Mouse (Mus musculus): ENCODE data around the gene Shb.

Shb gene

GRCm38 (mm10) chr4:45505191-45505590, 27.1 kb downstream of the Shb start:
- no peak for DNase-seq (ENCODE audit: extremely low spot score)

GRCm38 (mm10) chr4:45503816-45504215, 28.5 kb downstream of the Shb start:
- no peak for DNase-seq (ENCODE audit: extremely low spot score)

GRCm38 (mm10) chr4:45503380-45503779, 28.9 kb downstream of the Shb start:
- no peak for DNase-seq (ENCODE audit: extremely low spot score)

- DNase-seq (ENCODE audit: extremely low spot score): no peak
Measured at GRCm38 (mm10) chr4:45502002-45502401, 30.3 kb downstream of the Shb start.

- DNase-seq (ENCODE audit: extremely low spot score): no peak
Measured at GRCm38 (mm10) chr4:45500381-45500780, 31.9 kb downstream of the Shb start.

GRCm38 (mm10) chr4:45499556-45499955, 32.7 kb downstream of the Shb start:
- no peak for DNase-seq (ENCODE audit: extremely low spot score)

GRCm38 (mm10) chr4:45499081-45499480, 33.2 kb downstream of the Shb start:
- DNase-seq (ENCODE audit: extremely low spot score): no peak

GRCm38 (mm10) chr4:45498345-45498744, 33.9 kb downstream of the Shb start:
- DNase-seq (ENCODE audit: extremely low spot score): no peak

- DNase-seq (ENCODE audit: extremely low spot score): no peak
Measured at GRCm38 (mm10) chr4:45497282-45497681, 35.0 kb downstream of the Shb start.

GRCm38 (mm10) chr4:45495531-45496201, 36.6 kb downstream of the Shb start:
- DNase-seq (ENCODE audit: extremely low spot score): no peak

GRCm38 (mm10) chr4:45493786-45494400, 38.4 kb downstream of the Shb start:
- peak; percentile 73 for DNase-seq (ENCODE audit: extremely low spot score)

- DNase-seq (ENCODE audit: extremely low spot score): no peak
Measured at GRCm38 (mm10) chr4:45493118-45493517, 39.2 kb downstream of the Shb start.

- no peak for DNase-seq (ENCODE audit: extremely low spot score)
Measured at GRCm38 (mm10) chr4:45492681-45493081, 39.6 kb downstream of the Shb start.

- DNase-seq (ENCODE audit: extremely low spot score): no peak
Measured at GRCm38 (mm10) chr4:45491685-45492601, 40.3 kb downstream of the Shb start.

- DNase-seq (ENCODE audit: extremely low spot score): no peak
Measured at GRCm38 (mm10) chr4:45491119-45491679, 41.1 kb downstream of the Shb start.

- no peak for DNase-seq (ENCODE audit: extremely low spot score)
Measured at GRCm38 (mm10) chr4:45490036-45490752, 42.1 kb downstream of the Shb start.

GRCm38 (mm10) chr4:45489141-45490035, 42.9 kb downstream of the Shb start:
- DNase-seq (ENCODE audit: extremely low spot score): no peak

GRCm38 (mm10) chr4:45487681-45488081, 44.6 kb downstream of the Shb start:
- no peak for DNase-seq (ENCODE audit: extremely low spot score)

GRCm38 (mm10) chr4:45485024-45485423, 47.2 kb downstream of the Shb start:
- DNase-seq (ENCODE audit: extremely low spot score): no peak

Measured in embryo, embryonic 9.5 days (tissue).